ENCODE assay signal across 20 mouse cellular contexts in the genomic region with DNA sequence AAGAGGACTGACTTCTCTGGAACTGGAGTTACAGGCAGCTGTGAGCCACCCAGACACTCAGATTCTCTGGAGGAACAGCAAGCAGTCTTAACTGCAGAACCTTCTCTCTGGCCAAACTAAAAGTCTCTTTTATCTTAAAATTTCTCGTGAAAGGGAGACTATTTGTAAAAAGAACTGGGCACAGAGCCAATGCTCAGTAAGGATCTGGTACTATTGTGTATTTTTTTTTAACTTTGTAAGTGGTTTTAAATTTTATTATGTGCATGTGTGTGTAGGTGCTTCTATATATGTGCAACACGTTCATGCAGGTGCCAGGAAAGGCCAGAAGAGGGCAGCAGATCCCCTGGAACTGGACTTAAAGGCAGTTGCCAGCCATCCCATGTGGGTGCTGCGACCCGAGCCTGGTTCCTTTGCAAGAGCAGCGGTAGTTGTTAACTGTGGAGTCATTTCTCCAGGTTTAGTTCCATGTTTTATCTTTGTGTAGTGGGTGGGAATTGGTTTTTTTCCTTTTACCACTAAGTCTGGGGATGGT. TPM values are rescaled to one million over a fixed set of nuclear protein-coding genes. Genes with fewer than 3 reads are reported as not detected.
A peak's percentile ranks its signal among the peaks of the same experiment; 100 is the strongest.
DNase-seq lines count a peak whose midpoint lies in the region; ATAC-seq and TF ChIP-seq lines count a peak whose summit lies in the region.
"Had no signal": no experiment of that assay in that cellular context is flagged by ENCODE, and none has a peak within 500 bp of the region (broad histone marks: within the 10 kb centered on the region; RNA-seq: fewer than 3 reads in every experiment).

No protein-coding gene starts in this region.

- no peaks in the 10 kb centered on the region for H3K9me3 ChIP-seq in forebrain, embryonic 14.5 days (replicated peaks; ENCODE audit: control insufficient read depth, low read length)
- H3K9me3 ChIP-seq: embryonic facial prominence, embryonic 15.5 days; forebrain, embryonic 15.5 days had no signal

- DNase-seq in CD4-positive, CD25-positive, alpha-beta regulatory T cell, adult 2 months (ENCODE audit: low read depth, low spot score): peak; percentile 23
- DNase-seq in left cerebral cortex, adult 2 months (ENCODE audit: extremely low spot score in 1 of 2, low spot score in 2 of 2): no peak
- DNase-seq in left cerebral cortex, adult 11 months (ENCODE audit: low spot score): no peak
- DNase-seq in thymus, postnatal 4 days: peak; percentile 37
- DNase-seq in thymus, postnatal 0 days (ENCODE audit: low spot score): no peak
- DNase-seq in cerebellum, postnatal 10 days: no peak
- no peak for DNase-seq in forebrain, embryonic 14.5 days (ENCODE audit: low spot score)
- DNase-seq: adrenal gland, adult 2 months; gastrocnemius, postnatal 36 days; kidney, postnatal 10 days; right cerebral cortex, postnatal 14 days had no signal

- H3K4me3 ChIP-seq in left cerebral cortex, adult 2 months: no peak overlapping the region
- H3K4me3 ChIP-seq in forebrain, embryonic 14.5 days (ENCODE audit: low read depth, low read length): no peak overlapping the region
- H3K4me3 ChIP-seq: embryonic facial prominence, embryonic 15.5 days; forebrain, embryonic 15.5 days; liver, embryonic 15.5 days had no signal

- H3K27me3 ChIP-seq in forebrain, embryonic 14.5 days (replicated peaks; ENCODE audit: control insufficient read depth, insufficient read depth, low read length): peaks cover 47% of the 10 kb centered on the region

- H3K4me1 ChIP-seq in forebrain, embryonic 14.5 days (ENCODE audit: control insufficient read depth, insufficient read depth, low read length): peaks cover 28% of the 10 kb centered on the region

- no peaks in the 10 kb centered on the region for H3K36me3 ChIP-seq in forebrain, embryonic 14.5 days (ENCODE audit: control insufficient read depth, insufficient read depth, low read length)
- H3K36me3 ChIP-seq: embryonic facial prominence, embryonic 15.5 days; forebrain, embryonic 15.5 days; liver, embryonic 15.5 days had no signal

- ATAC-seq in CD4-positive, CD25-positive, alpha-beta regulatory T cell, adult 4 months: no peak
- ATAC-seq in forebrain, embryonic 14.5 days: no peak
- ATAC-seq: forebrain, embryonic 15.5 days; hindbrain, embryonic 16.5 days had no signal

- 69% methylated on average over 5 of the region's 5 CpGs for WGBS in forebrain, embryonic 14.5 days

- H3K9ac ChIP-seq in forebrain, embryonic 14.5 days (ENCODE audit: low read length): no peak overlapping the region
- H3K9ac ChIP-seq: embryonic facial prominence, embryonic 15.5 days; forebrain, embryonic 15.5 days; liver, embryonic 15.5 days had no signal

- H3K27ac ChIP-seq in left cerebral cortex, adult 2 months: no peak overlapping the region
- H3K27ac ChIP-seq in forebrain, embryonic 14.5 days (ENCODE audit: low read depth, low read length): no peak overlapping the region
- H3K27ac ChIP-seq: embryonic facial prominence, embryonic 15.5 days; forebrain, embryonic 15.5 days; liver, embryonic 15.5 days had no signal

- intact Hi-C loops in left cerebral cortex, adult 2 months (cut with DNase I): no loop called here

- no peak overlapping the region for H3K4me2 ChIP-seq in forebrain, embryonic 14.5 days (ENCODE audit: low read length)
- H3K4me2 ChIP-seq: embryonic facial prominence, embryonic 15.5 days; forebrain, embryonic 15.5 days; liver, embryonic 15.5 days had no signal

- TF ChIP-seq CTCF in left cerebral cortex, adult 2 months (IDR thresholded peaks at IDR 0.05): peak; percentile 17

RNA-seq across cellular contexts. Expression of a gene that starts 4.2 kb away (rescaled TPM):
- polyA plus RNA-seq in CD4-positive, CD25-positive, alpha-beta regulatory T cell, adult 4 months (2017; shearing (Covaris generic)): not detected
- not detected for total RNA-seq in left cerebral cortex, adult 2 months (2021)
- not detected in 2 replicates for polyA plus RNA-seq in thymus, postnatal 0 days (2015; fragmentation: Nextera tagmentation; extraction: Ambion mirVana)
- not detected in 2 replicates for polyA plus RNA-seq in forebrain, embryonic 14.5 days (2014; fragmentation: Nextera tagmentation; extraction: Ambion mirVana)
- total RNA-seq: adrenal gland, adult 2 months; gastrocnemius, postnatal 36 days; left cerebral cortex, adult 8-10 months; megakaryocyte progenitor cell, adult 5-6 weeks; neutrophil, adult 5-6 weeks had no signal
- polyA plus RNA-seq: adrenal gland, adult 2 months; embryonic facial prominence, embryonic 15.5 days; forebrain, embryonic 15.5 days; heart, embryonic 16.5 days; liver, embryonic 15.5 days had no signal

RNA-seq across cellular contexts. Expression of a gene that starts 52.7 kb away (rescaled TPM):
- not detected for polyA plus RNA-seq in CD4-positive, CD25-positive, alpha-beta regulatory T cell, adult 4 months (2017; shearing (Covaris generic))
- total RNA-seq in left cerebral cortex, adult 2 months (2021): not detected
- polyA plus RNA-seq in thymus, postnatal 0 days (2015; fragmentation: Nextera tagmentation; extraction: Ambion mirVana): not detected in 2 replicates
- not detected in 2 replicates for polyA plus RNA-seq in forebrain, embryonic 14.5 days (2014; fragmentation: Nextera tagmentation; extraction: Ambion mirVana)
- total RNA-seq: adrenal gland, adult 2 months; gastrocnemius, postnatal 36 days had no signal
- polyA plus RNA-seq: adrenal gland, adult 2 months; embryonic facial prominence, embryonic 15.5 days; forebrain, embryonic 15.5 days; heart, embryonic 16.5 days; hindbrain, embryonic 16.5 days had no signal

RNA-seq across cellular contexts. Expression of a gene that starts 55.3 kb away (rescaled TPM):
- polyA plus RNA-seq in CD4-positive, CD25-positive, alpha-beta regulatory T cell, adult 4 months (2017; shearing (Covaris generic)): not detected
- not detected for total RNA-seq in left cerebral cortex, adult 2 months (2021)
- not detected in 2 replicates for polyA plus RNA-seq in thymus, postnatal 0 days (2015; fragmentation: Nextera tagmentation; extraction: Ambion mirVana)
- polyA plus RNA-seq in forebrain, embryonic 14.5 days (2014; fragmentation: Nextera tagmentation; extraction: Ambion mirVana): not detected in 2 replicates
- total RNA-seq: adrenal gland, adult 2 months; gastrocnemius, postnatal 36 days; left cerebral cortex, adult 8-10 months; megakaryocyte progenitor cell, adult 5-6 weeks; neutrophil, adult 5-6 weeks had no signal
- polyA plus RNA-seq: adrenal gland, adult 2 months; embryonic facial prominence, embryonic 15.5 days; forebrain, embryonic 15.5 days; heart, embryonic 16.5 days; hindbrain, embryonic 16.5 days; liver, embryonic 15.5 days had no signal

Comparison
In these comparisons a context has a peak if more than half of its experiments do, and no peak if none do; other contexts are left out.
1. DNase-seq: peak in CD4-positive, CD25-positive, alpha-beta regulatory T cell, adult 2 months (single experiment) and thymus, postnatal 4 days (single experiment); none in left cerebral cortex, adult 2 months (0 of 2), left cerebral cortex, adult 11 months (single experiment), thymus, postnatal 0 days (single experiment), cerebellum, postnatal 10 days (0 of 2) and forebrain, embryonic 14.5 days (single experiment).